Mouse (Mus musculus) kidney, adult 2 months (tissue): Measurements from ENCODE around the gene BC037034. TPM values are rescaled to one million over a fixed set of nuclear protein-coding genes. Genes with fewer than 3 reads are reported as not detected.

ENCODE experiments used
- DNase-seq: peaks from one replicate; pipeline ENCODE4 v3.0.0; 2021
- H3K27ac ChIP-seq: fragments of 200-500 bp; 2 replicates; pipeline ENCODE4 v1.5.1; 2012; ENCODE audit warnings: low read depth, low read length, control low read depth, inconsistent platforms; ENCODE audit not compliant: insufficient read depth
- H3K27me3 ChIP-seq: fragments of 200-500 bp; replicated peaks from 2 replicates; pipeline ENCODE4 v1.6.1; 2012; ENCODE audit warnings: mild to moderate bottlenecking, moderate library complexity, low read length, inconsistent platforms; ENCODE audit not compliant: control insufficient read depth, insufficient read depth
- H3K36me3 ChIP-seq: fragments of 200-500 bp; 2 replicates; pipeline ENCODE4 v1.6.1; 2012; ENCODE audit warnings: mild to moderate bottlenecking, moderate library complexity, low read length, inconsistent platforms; ENCODE audit not compliant: control insufficient read depth, insufficient read depth
- H3K4me1 ChIP-seq: fragments of 200-500 bp; 2 replicates; pipeline ENCODE4 v1.6.1; 2011; ENCODE audit warnings: low read length; ENCODE audit not compliant: control insufficient read depth, insufficient read depth
- H3K4me3 ChIP-seq: fragments of 200-500 bp; 2 replicates; pipeline ENCODE4 v1.5.1; 2011; ENCODE audit warnings: mild to moderate bottlenecking, low read depth, low read length, control low read depth; ENCODE audit not compliant: insufficient read depth
- CTCF ChIP-seq: fragments of 200-500 bp; conservative IDR thresholded peaks from 2 replicates; pipeline ENCODE4 v1.5.1; 2011; ENCODE audit warnings: low read depth, mild to moderate bottlenecking, control low read depth, low read length, moderate library complexity, mixed read lengths; ENCODE audit not compliant: insufficient read depth, insufficient read length
- POLR2A ChIP-seq: fragments of 200-500 bp; IDR thresholded peaks from one replicate; pipeline ENCODE4 v1.6.1; 2011; ENCODE audit warnings: low read depth, low read length, control low read depth
- WGBS: fragments of 180-500 bp; shearing (Covaris S2); methylation state at CpG from one replicate; pipeline ENCODE4 v1.1.7; 2018; 5-methylcytosine and 5-hydroxymethylcytosine counted together
- polyA plus RNA-seq: library from polyadenylated mRNA; depleted of rRNA; stranded (reverse); fragments of >200 nt; gene quantifications from 2 replicates; pipeline ENCODE4 v1.2.3, GENCODE M21; 2012

Gene BC037034
- polyA plus RNA-seq, 1 experiment = 28.5 TPM

DNA sequence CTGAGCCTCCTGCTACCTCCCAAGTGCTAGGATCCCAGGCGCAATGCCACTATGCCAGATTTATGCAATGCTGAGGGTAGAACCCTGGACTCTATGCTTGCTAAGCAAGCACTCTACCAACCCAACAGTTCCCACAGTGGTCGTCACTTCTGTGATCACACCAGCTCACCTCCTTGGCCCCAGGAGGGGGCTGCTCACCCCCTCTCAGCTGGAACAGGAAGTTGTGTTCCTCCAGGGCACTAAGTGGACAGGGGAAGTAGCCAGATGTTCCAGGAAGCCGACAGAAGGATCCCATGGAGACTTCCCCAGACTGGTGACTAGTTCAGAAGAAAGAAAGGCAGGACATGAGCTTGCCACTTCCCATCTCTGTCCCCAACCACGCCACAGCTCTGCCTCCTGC is 1.8 kb downstream of the BC037034 start:
- H3K36me3 ChIP-seq = no peaks in the 10 kb centered on the region
- H3K27me3 ChIP-seq = no peaks in the 10 kb centered on the region
- peaks cover 4% of the 10 kb centered on the region; the same call in 1 of the 2 replicates for H3K4me1 ChIP-seq
- TF ChIP-seq CTCF (no peak), POLR2A (no peak)
- H3K4me3 ChIP-seq = no peak overlapping the region
- no peak overlapping the region for H3K27ac ChIP-seq
- WGBS = 65% methylated on average over 4 of the region's 4 CpGs
- DNase-seq = no peak

DNA sequence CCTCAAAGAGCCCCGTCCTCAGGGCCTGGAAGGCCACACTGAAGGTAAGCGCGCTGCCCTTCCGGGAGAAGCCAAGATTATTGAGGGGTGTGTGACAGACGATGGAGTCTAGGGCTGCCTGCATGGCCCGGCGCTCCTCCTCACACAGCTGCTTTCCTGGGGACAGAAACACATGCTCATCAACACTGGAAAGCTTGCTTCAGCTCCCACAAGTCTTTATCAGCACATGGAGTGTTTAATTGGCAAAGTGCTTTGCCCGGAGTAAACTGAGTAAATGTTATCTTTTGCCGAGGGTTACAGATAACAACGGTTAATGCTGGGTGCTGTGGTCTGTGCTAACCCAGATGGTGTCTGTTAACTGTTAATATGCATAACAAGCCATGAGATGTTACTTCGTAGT is 3.0 kb downstream of the BC037034 start:
- Histone ChIP-seq H3K27me3 (no peaks in the 10 kb centered on the region), H3K4me1 (peaks cover 4% of the 10 kb centered on the region; the same call in 1 of the 2 replicates), H3K4me3 (no peak overlapping the region), H3K36me3 (no peaks in the 10 kb centered on the region), H3K27ac (no peak overlapping the region)
- TF ChIP-seq POLR2A = no peak
- no peak for TF ChIP-seq CTCF
- no peak for DNase-seq
- WGBS = 83% methylated on average over 11 of the region's 11 CpGs

GRCm38 (mm10) chr5:138260051-138260450 is 3.8 kb downstream of the BC037034 start:
- TF ChIP-seq CTCF (no peak), POLR2A (no peak)
- Histone ChIP-seq H3K27me3 (no peaks in the 10 kb centered on the region), H3K4me3 (no peak overlapping the region), H3K27ac (no peak overlapping the region), H3K36me3 (no peaks in the 10 kb centered on the region), H3K4me1 (peaks cover 4% of the 10 kb centered on the region; the same call in 1 of the 2 replicates)
- no peak for DNase-seq
- 89% methylated on average over 10 of the region's 10 CpGs for WGBS

DNA sequence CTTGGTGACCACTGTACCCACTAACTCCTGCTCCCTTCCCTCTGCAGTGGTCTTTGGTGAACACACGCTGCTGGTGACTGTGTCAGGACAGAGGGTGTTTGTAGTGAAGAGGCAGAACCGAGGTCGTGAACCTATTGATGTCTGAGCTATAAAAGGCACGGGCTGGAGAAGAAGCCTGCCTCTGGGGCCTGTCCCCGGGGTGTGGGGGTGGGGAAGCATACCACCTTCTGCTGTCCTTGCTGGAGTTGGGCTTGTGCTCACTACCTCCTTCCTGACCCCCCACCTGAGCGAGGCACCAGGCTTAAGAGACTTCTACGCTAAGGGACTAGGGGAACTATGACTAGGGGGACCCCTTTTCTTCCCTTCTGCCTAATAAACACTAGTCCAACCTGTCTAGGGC is 4.8 kb downstream of the BC037034 start:
- Histone ChIP-seq H3K27ac (no peak overlapping the region), H3K27me3 (no peaks in the 10 kb centered on the region), H3K4me1 (peaks cover 4% of the 10 kb centered on the region; the same call in 1 of the 2 replicates), H3K36me3 (no peaks in the 10 kb centered on the region), H3K4me3 (no peak overlapping the region)
- DNase-seq = no peak
- no peak for TF ChIP-seq POLR2A
- TF ChIP-seq CTCF = no peak
- 58% methylated on average over 7 of the region's 7 CpGs for WGBS

- H3K4me1 ChIP-seq = peaks cover 4% of the 10 kb centered on the region; the same call in 1 of the 2 replicates
- no peak overlapping the region for H3K4me3 ChIP-seq
- no peak for DNase-seq
- H3K27me3 ChIP-seq = no peaks in the 10 kb centered on the region
- 67% methylated on average over 6 of the region's 6 CpGs for WGBS
- H3K36me3 ChIP-seq = no peaks in the 10 kb centered on the region
- no peak for TF ChIP-seq POLR2A
- TF ChIP-seq CTCF = no peak
- H3K27ac ChIP-seq = no peak overlapping the region
Measured at GRCm38 (mm10) chr5:138258542-138258941, 5.3 kb downstream of the BC037034 start.

- H3K36me3 ChIP-seq = no peaks in the 10 kb centered on the region
- H3K4me1 ChIP-seq = peaks cover 3% of the 10 kb centered on the region; the same call in 1 of the 2 replicates
- no peak for DNase-seq
- no peak overlapping the region for H3K27ac ChIP-seq
- 84% methylated on average over 3 of the region's 3 CpGs for WGBS
- no peak overlapping the region for H3K4me3 ChIP-seq
- H3K27me3 ChIP-seq = no peaks in the 10 kb centered on the region
- TF ChIP-seq POLR2A = no peak
- no peak for TF ChIP-seq CTCF
Measured at GRCm38 (mm10) chr5:138258078-138258477, 5.8 kb downstream of the BC037034 start.

- TF ChIP-seq POLR2A = no peak
- no peak for TF ChIP-seq CTCF
- H3K27me3 ChIP-seq = no peaks in the 10 kb centered on the region
- no peaks in the 10 kb centered on the region for H3K36me3 ChIP-seq
- H3K27ac ChIP-seq = no peak overlapping the region
- no peak overlapping the region for H3K4me3 ChIP-seq
- DNase-seq = no peak
- WGBS = 94% methylated on average over 4 of the region's 4 CpGs
- no peaks in the 10 kb centered on the region; the same call in 1 of the 2 replicates for H3K4me1 ChIP-seq
Measured at GRCm38 (mm10) chr5:138257585-138257978, 6.3 kb downstream of the BC037034 start.
